Mouse (Mus musculus): ENCODE results near the gene Mfsd12.

DNA sequence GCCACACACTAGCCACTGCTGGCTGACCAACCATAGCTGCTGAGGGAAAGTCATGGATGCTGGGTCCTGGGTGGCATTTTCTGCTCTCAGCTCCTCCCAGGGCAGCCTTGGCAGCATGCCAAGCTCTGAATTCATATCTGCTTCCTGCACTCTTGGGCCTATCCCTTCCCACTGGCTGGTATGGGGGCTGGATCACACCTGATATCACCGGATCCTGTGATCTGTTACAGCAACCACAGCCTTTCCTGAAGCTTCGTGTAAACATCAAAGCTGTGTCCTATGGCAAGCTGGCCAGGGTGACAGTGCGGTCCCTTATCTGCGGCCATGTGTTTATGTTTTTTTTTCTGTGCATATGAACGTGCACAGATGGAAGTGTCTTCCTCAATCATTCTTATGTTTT is 24.7 kb downstream of the Mfsd12 start:
- TF ChIP-seq CTCF (conservative IDR thresholded peaks at IDR 0.05; ENCODE audit: low read length) = no peak
- no peak for TF ChIP-seq POU5F1 (IDR thresholded peaks at IDR 0.05; ENCODE audit: borderline replicate concordance, low read length)
- TF ChIP-seq NANOG (IDR thresholded peaks at IDR 0.05; ENCODE audit: borderline replicate concordance, low read length) = no peak
